Mouse (Mus musculus) limb, embryonic 14.5 days (tissue): ENCODE results near the gene Klrb1b. TPM values are rescaled to one million over a fixed set of nuclear protein-coding genes. Genes with fewer than 3 reads are reported as not detected.
"Not testable (repeated sequence)": the region's sequence is repeated elsewhere in the genome, so short reads cannot be mapped to it uniquely, and the experiment has no call there.

ENCODE experiments used
- ATAC-seq: fragments of 200-750 bp; cut with Nextera tagmentation; 2 replicates; pipeline ENCODE4 v1.8.0; 2017; ENCODE audit warnings: low read depth, moderate number of reproducible peaks, moderate TSS enrichment; ENCODE audit not compliant: low FRiP score
- DNase-seq: peaks from one replicate; pipeline ENCODE4 v3.0.0-alpha.2; 2015; ENCODE audit warnings: low spot score
- H3K27ac ChIP-seq: fragments of 300-500 bp; sonication (generic); replicated peaks from 2 replicates; pipeline ENCODE4 v1.5.1; 2014; ENCODE audit warnings: low read depth, mild to moderate bottlenecking, low read length, moderate library complexity, mixed read lengths
- H3K27me3 ChIP-seq: fragments of 300-500 bp; sonication (generic); 2 replicates; pipeline ENCODE4 v1.6.1; 2014; ENCODE audit warnings: low read length, mixed read lengths; ENCODE audit not compliant: control insufficient read depth, insufficient read depth
- H3K36me3 ChIP-seq: fragments of 300-500 bp; sonication (generic); 2 replicates; pipeline ENCODE4 v1.6.1; 2014; ENCODE audit warnings: mild to moderate bottlenecking, low read length, moderate library complexity, mixed read lengths; ENCODE audit not compliant: control insufficient read depth, insufficient read depth
- H3K4me1 ChIP-seq: fragments of 300-500 bp; sonication (generic); 2 replicates; pipeline ENCODE4 v1.6.1; 2014; ENCODE audit warnings: antibody characterized with exemption, low read length, mixed read lengths; ENCODE audit not compliant: control insufficient read depth, insufficient read depth
- H3K4me2 ChIP-seq: fragments of 300-500 bp; sonication (generic); replicated peaks from 2 replicates; pipeline ENCODE4 v1.6.1; 2014; ENCODE audit warnings: low read depth, mild to moderate bottlenecking, low read length, moderate library complexity; ENCODE audit not compliant: severe bottlenecking
- H3K4me3 ChIP-seq: fragments of 300-500 bp; sonication (generic); replicated peaks from 2 replicates; pipeline ENCODE4 v1.5.1; 2014; ENCODE audit warnings: low read length
- H3K9ac ChIP-seq: fragments of 300-500 bp; sonication (generic); 2 replicates; pipeline ENCODE4 v1.6.1; 2014; ENCODE audit warnings: mild to moderate bottlenecking, low read depth, low read length, moderate library complexity; ENCODE audit not compliant: severe bottlenecking
- H3K9me3 ChIP-seq: fragments of 300-500 bp; sonication (generic); 2 replicates; pipeline ENCODE4 v1.6.1; 2016; ENCODE audit warnings: low read length; ENCODE audit not compliant: control insufficient read depth
- POLR2A ChIP-seq: fragments of 200-500 bp; IDR thresholded peaks from 2 replicates; pipeline ENCODE4 v1.8.0; 2012; ENCODE audit warnings: inconsistent platforms, mild to moderate bottlenecking, moderate library complexity, borderline replicate concordance; ENCODE audit not compliant: insufficient read depth, insufficient read length; ENCODE audit errors: extremely low read depth
- WGBS: fragments of 180-500 bp; shearing (Covaris S2); extraction: QIAGEN DNeasy Blood & Tissue Kit; methylation state at CpG from one replicate; pipeline ENCODE4 v1.1.7; 2014; 5-methylcytosine and 5-hydroxymethylcytosine counted together
- polyA plus RNA-seq, 2 experiments: library from polyadenylated mRNA; depleted of rRNA in 1 of 2; stranded (reverse) in 1 of 2; unstranded in 1 of 2; fragments of >200 nt; fragmentation: Nextera tagmentation in 1 of 2; extraction: Ambion mirVana in 1 of 2; gene quantifications; 2 replicates each; pipeline versions ENCODE4 v1.2.1 to v1.2.3; 2012 to 2014

Gene Klrb1b
- polyA plus RNA-seq, 2 experiments, result 0.23 to 0.40 TPM

- Histone ChIP-seq H3K9me3 (no peaks in the 10 kb centered on the region), H3K4me2 (no peak overlapping the region), H3K9ac (no peak overlapping the region), H3K36me3 (no peaks in the 10 kb centered on the region), H3K4me1 (no peaks in the 10 kb centered on the region), H3K4me3 (no peak overlapping the region), H3K27ac (no peak overlapping the region), H3K27me3 (no peaks in the 10 kb centered on the region)
- WGBS, result 78% methylated on average over 4 of the region's 4 CpGs
- no peak for ATAC-seq
- DNase-seq, result no peak
- TF ChIP-seq POLR2A, result no peak
Measured at GRCm38 (mm10) chr6:128818083-128818802, 7.9 kb downstream of the Klrb1b start.

GRCm38 (mm10) chr6:128808532-128808931 lies 17.6 kb downstream of the Klrb1b start:
- Histone ChIP-seq H3K4me2 (no peak overlapping the region), H3K4me3 (no peak overlapping the region), H3K27ac (no peak overlapping the region), H3K27me3 (no peaks in the 10 kb centered on the region), H3K36me3 (no peaks in the 10 kb centered on the region), H3K9ac (no peak overlapping the region), H3K9me3 (no peaks in the 10 kb centered on the region), H3K4me1 (no peaks in the 10 kb centered on the region)
- no peak for DNase-seq
- peak; percentile 41; the same call in 1 of the 2 replicates for ATAC-seq
- 89% methylated on average over 5 of the region's 5 CpGs for WGBS
- no peak for TF ChIP-seq POLR2A

DNA sequence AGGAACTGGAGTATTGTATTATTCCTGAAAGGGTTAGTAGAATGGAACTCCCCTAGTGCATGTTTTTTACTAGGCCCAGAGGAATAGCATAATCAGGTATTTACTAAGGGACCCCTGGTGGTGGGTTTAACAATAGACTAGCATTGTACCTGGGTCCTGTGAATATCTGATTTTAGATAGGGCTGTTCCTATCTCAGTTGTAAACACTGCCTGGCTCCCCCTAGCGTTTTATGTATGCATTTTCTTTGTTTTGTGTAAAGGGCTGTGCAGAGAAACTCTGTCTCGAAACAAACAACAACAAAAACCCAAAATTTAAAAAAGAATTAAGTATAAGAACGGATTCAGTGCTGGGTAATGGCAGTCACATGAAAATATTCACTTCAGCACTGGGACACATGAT lies 19.1 kb downstream of the Klrb1b start:
- no peak for ATAC-seq
- no peaks in the 10 kb centered on the region for H3K36me3 ChIP-seq
- no peak overlapping the region for H3K4me3 ChIP-seq
- H3K9me3 ChIP-seq, result no peaks in the 10 kb centered on the region
- H3K27ac ChIP-seq, result no peak overlapping the region
- WGBS, result 73% methylated on average over 3 of the region's 3 CpGs
- H3K4me2 ChIP-seq, result no peak overlapping the region
- no peak for TF ChIP-seq POLR2A
- no peaks in the 10 kb centered on the region for H3K4me1 ChIP-seq
- no peaks in the 10 kb centered on the region for H3K27me3 ChIP-seq
- no peak overlapping the region for H3K9ac ChIP-seq
- DNase-seq, result no peak

GRCm38 (mm10) chr6:128804823-128805640 lies 21.1 kb downstream of the Klrb1b start:
- DNase-seq, result peak; percentile 46
- not testable (repeated sequence) for H3K27ac ChIP-seq, H3K9ac ChIP-seq, H3K4me1 ChIP-seq, ATAC-seq, H3K27me3 ChIP-seq, H3K9me3 ChIP-seq, H3K4me3 ChIP-seq, H3K4me2 ChIP-seq, H3K36me3 ChIP-seq
- WGBS, result 68% methylated on average over 7 of the region's 7 CpGs

DNA sequence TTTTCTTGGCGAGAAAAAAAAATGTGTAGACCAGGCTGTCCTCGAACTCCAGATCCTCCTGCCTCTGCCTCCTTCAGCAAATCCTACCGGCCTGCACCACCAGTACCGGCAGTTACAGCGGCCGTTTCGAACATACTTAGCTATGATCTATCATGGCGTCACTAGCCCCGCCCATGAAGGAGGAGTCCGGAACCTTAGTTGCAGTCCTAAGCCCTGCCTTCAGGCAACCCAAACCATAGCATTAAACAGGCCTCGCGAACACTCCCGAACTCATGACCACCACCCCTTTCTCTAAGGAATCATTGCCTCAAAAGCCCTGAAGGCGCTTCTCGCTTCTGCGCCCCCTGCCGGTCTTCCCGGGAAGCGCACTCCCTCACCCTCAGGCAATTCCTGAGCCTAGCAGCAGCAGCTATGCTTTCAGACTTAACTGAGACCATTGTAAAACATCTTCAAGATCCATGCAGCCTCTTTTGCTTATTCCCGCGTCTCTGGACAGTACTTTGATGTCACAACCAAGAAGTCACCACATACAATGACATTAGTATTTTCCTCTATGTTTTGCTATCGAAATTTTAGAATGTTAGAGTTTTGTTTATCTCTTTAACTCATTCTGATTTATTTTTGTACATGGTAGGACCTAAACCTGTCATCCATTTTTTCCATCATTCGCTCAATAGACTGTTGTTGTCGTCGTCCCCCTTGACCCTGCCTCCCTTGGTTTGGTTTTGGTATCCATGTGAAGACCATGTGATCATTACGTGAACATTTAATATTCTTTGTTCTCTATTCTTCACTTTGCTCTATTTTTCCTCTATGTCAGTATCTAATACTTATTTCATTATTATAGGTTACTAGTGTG lies 22.9 kb downstream of the Klrb1b start:
- Histone ChIP-seq H3K36me3 (no peaks in the 10 kb centered on the region), H3K4me1 (no peaks in the 10 kb centered on the region), H3K27ac (peak overlapping the region; percentile 40; the same call in 1 of the 2 replicates), H3K9me3 (no peaks in the 10 kb centered on the region), H3K4me2 (peak overlapping the region; percentile 55), H3K4me3 (peak overlapping the region; percentile 45), H3K9ac (peak overlapping the region; percentile 55; the same call in 1 of the 2 replicates), H3K27me3 (no peaks in the 10 kb centered on the region)
- TF ChIP-seq POLR2A, result no peak
- peak; percentile 98 for DNase-seq
- peak; percentile 93 for ATAC-seq
- 5% methylated on average over 26 of the region's 26 CpGs for WGBS
